Mouse (Mus musculus) cerebellum, adult 11 months (tissue): ENCODE data around the gene Slc25a20.

Experiments used
- DNase-seq: peaks from one replicate; pipeline ENCODE4 v3.0.0; 2022

Gene Slc25a20

DNA sequence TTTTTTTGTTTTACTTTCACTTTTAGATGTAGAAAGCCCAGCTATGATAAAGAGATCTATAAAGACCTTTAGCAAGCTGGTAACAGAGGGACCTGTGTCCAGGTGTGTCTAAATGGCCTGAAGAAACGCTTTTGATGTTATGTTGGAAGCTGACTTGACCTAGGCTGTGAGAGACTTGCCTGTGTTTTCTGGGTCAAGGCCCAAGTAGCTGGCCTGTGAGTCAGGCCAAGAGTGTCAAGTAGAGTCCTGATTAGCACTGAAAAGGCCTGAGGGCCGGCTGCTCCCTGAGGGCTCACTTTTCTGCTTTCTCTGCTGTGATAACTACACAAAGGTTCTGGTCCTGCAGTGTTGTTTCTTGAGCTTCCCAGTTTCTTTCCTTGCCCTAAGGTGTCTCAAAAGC is 25.8 kb downstream of the Slc25a20 start:
- no peak for DNase-seq

DNA sequence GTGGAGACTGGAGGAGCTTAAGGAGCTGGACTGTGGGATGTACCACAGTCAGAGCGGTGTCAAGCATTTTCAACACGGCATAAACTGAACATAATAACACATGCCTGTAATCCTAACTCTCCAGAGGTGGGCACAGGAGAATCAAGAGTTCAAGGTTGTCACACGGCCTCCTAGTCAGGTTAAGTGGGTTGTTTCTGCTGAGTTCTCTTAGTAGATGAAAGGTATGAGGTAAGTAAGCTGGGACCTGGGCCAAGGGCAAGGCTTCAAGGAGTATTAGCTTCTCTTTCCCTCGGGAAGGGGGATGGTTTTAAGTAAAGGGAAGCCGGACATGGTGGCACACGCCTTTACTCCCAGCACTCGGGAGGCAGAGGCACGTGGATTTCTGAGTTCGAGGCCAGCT is 26.6 kb downstream of the Slc25a20 start:
- DNase-seq, result no peak

DNA sequence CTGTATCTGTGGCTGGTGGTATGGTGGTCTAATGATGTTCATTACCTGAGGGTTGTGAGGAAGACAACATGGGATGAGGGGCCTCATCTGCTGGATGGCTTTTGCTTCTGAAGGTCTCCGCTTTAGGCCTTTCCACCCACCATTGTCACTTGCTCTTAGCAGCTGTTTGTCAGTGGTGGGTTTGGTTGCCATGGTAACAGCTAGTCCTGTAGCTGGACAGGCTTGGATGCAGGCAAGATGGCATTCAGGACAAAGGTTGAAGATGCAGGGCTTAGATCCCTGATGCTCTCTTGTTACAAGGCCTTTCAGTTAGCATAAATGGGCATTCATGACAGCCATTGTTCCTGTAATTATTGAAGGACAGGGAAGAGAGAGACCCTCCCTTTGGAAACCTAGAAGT is 27.2 kb downstream of the Slc25a20 start, which contains the start of gene Prkar2a:
Gene Prkar2a (plus strand): TSS at position 209 of the 400 bp plus-strand sequence.
- DNase-seq, result no peak

DNA sequence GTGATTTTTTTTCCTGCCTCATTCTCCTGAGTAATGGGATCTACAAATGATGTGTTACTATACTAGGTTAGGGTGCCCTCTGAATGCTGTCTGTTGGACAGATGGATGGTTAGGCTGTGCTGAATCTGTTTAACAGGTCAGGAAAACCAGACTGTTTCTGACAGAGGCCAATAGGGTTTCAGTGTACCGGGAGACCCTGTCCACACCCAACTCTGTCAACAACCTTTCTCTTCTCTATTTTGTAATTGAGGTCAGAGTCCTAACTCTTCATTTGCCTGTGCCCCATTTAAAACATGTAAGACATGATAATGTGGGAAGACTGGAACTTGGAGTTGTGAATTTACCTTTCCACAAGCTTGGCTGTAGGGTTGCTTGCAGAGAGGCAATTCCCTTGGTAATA is 28.1 kb downstream of the Slc25a20 start:
- DNase-seq, result no peak

DNA sequence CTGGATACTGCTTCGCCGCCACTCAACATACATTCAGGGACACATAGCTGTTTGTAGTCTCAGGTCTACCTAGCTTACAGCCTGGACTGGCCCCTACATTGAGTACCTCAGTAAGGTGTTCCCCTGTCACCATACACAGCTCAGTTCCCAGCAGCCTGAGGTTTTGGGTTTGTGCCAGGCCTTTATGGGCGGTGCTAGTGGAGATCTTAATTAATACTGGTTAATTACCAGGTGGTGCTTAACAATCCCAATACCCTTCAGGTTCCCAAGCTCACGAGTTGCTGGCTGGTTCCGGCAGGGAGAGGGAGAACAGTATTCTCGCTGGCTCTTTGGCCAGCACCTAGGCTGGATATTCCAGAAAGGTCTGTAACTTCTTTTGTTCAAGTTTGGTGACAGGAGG is 29.0 kb downstream of the Slc25a20 start:
- DNase-seq, result peak; percentile 23

DNA sequence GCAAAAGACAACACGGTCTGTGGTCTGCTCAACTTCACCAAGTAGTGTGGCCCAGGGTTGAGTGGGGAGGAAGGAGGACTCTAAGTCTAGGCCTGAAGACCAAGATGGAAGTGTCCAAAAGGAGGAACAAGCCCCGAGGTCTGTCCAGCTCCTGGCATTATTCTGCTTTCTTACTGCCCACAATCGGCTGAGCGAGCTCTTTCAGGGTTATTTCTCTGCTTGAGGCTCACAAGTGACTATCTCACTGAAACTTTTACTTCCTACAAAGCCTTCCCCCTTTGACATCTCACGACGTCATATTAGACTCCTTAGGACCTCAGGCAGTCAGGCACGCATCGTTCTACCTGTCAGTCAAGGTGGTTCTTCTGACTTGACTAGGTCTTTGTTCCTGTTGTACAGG is 29.5 kb downstream of the Slc25a20 start:
- DNase-seq, result no peak

DNA sequence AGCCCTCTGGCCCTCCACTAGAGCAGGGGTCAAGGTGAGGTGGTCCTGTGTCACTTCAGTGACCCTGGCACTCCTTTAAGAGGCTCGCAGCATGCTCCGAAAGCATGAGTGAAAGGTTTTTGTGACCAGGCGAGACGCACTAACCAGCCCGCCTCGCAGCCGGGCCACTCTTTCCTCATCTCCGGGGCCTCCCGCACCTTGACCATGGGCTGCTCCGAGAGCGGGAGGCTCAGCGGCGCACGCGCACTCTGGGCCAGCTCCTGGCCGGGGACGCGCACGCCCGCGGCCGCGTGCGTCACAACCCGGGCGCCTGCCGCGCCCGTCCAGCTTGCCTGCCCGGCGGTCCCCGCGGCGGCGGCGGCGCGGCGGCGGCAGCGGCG is 29.9 kb downstream of the Slc25a20 start:
- DNase-seq, result peak; percentile 91

DNA sequence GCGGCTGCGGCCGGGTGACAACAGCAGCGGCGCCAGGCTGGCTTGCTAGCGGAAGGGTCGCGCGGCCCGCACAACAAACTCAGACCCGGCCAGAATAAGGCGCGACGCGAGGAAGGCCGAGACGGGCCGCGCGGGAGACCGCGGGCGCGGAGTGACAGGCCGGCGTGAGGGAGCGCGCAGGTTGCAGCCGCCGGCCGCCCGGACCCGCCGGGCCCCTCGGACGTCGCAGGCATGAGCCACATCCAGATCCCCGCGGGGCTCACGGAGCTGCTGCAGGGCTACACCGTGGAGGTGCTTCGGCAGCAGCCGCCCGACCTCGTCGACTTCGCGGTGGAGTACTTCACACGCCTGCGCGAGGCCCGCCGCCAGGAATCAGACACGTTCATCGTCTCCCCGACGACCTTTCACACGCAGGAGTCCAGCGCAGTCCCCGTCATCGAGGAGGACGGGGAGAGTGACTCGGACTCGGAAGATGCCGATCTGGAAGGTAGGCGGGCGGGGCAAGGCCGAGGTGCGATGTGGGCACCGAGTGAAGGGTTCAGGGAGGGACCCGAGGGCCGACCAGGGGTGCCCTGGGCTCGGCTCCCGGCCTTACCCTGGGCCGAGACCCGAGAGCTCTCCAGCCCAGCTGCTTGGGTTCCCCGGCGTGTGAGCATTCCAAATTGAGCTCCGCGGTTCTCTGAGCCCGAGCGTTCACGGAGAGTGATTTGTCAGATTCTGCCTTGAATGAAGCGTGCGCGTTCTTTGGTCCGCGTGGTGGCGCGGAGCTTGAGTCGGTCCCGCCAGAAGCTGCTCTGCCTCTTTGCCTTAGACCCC is 30.5 kb downstream of the Slc25a20 start:
- DNase-seq, result peak; percentile 40

DNA sequence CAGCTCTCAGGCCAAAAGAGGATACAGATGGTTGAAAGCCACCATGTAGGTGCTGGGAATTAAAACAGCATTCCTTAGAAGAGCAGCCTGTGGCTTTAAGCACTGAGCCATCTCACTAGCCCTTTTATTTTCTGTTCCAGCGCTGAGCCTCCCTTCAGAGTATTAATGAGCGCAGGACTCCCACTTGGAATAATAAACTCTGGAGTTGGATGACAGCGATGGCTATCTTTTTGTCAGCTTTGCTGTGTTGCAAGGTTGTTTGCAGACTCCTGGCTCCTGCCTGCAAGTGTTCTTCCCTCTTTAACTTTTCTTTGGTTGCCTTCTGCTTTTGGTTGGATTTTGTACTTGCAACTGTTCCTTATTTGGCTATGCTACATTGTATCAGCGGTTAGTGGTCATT is 32.1 kb downstream of the Slc25a20 start:
- DNase-seq, result no peak

DNA sequence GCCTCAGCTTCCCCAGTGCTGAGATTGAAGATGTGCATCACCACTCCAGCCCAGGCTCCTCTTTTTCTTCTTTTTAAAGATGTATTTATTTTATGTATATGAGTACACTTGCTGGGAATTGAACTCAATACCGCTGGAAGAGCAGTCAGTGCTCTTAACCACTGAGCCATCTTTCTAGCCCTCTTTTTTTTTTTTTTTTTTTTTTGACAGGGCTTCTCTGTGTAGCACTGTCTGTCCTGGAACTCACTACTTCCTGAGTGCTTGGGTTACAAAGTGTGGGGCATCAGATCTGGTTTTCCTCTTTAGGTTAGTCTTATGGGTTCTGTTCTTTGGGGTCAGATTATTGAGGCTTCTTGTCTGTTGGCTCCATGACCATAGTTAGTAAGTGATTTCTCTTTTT is 32.6 kb downstream of the Slc25a20 start:
- no peak for DNase-seq

DNA sequence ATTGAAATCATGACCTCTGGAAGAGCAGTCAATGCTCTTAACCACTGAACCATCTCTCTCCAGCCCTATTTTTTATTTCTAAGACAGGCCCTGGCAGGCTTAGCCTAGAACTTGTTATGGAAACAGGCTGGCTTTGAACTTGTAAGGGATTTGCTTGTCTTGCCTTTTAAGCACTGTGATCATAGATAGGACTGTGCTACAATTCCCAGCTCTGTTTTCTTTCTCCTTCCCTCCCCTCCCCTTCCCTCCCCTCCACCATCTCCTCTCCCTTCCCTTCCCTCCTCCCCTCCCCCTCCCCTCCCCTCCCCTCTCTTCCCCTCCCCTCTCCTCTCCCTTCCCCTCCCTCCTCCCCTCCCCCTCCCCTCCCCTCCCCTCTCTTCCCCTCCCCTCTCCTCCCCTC is 40.6 kb downstream of the Slc25a20 start:
- no peak for DNase-seq

DNA sequence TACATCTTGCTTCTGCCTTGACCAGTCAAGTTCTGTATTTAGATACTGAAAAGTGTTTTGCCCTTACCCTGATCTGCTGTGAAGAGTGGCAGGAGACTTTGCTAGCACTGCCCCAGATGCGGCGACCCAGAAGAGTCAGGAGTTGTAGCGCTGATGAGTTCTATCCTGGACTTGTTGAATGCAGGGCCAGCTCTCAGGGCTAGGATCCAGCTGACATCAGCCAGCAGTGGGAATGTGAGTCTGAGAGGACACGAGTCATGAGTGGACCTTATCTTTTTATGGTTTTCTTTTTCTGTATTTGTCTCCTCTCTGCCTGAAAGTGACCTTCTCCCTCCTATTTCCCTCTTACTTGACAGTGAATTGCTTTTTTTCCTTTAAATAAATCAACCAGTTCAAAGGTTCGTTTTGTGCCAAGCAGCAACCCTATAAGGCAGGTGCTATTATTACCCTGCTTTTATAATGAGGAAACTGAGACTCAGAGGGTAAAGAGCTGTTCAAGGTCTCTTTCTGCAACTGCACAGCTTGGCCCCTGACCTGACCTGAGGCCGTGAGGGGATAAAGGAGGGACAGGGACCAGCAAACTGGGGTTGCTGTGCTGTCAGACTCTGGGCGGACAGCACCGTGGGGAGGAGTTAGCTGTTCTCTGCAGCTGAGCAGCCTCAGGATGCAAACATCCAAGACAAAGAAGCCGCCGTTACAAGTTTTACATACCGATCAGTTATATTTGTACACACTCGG is 41.7 kb downstream of the Slc25a20 start:
- DNase-seq, result no peak

DNA sequence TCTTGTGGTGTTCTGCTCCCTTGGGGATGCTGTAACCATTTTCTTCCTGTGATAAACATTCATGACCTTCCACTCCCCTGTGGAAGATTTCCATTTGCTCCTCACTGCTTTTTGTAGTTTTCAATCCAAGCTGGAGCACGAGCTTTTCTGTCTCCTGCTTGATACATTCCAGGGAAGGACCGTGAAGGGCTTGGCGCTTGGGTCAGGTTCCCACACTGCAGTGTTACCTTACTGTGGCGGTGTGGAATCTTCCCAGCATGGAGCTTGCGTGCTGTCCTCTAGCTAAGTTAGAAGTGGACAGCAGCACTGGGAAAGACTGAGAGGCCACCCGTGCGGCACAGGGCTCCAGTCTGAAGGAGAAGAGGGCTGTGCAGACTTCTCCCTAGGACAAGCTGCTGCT is 42.7 kb downstream of the Slc25a20 start:
- DNase-seq, result no peak

DNA sequence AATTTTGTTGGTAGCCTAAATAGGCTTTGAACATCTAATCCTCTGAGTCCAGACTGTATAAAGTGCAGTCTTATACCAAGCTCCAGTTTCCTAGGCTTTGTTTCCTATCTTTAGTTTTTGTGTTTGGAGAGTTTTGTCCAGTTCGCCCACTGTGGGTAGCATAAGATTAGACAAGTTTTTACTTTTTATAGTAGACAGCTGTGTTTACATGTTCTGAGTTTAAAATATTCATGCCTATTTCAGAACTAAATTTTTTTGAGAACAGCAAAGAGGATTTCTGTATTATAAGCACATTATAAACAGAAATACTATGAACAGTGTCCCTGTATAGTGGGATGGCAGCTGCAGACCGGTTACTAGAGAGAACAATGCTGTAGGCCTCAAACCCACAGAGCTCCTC is 45.3 kb downstream of the Slc25a20 start:
- no peak for DNase-seq

DNA sequence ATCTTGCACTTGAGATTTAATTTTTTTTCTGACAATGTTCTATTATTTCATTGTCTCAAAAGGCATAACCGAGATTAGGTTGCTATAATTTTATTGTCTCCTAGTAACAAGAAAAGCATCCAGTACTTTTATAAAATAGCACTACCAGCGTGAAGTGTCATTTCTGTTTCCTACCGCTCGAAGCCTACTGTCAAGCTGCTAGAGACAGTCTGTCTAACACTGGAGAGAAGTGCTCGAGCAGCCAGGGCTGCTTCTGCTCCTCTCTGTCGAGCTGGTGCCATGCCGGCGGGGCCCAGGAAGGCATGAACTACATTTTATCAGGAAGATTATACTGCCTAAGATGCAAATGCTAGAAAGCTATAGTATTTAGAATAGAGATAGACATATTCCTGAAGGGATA is 46.9 kb downstream of the Slc25a20 start:
- DNase-seq, result no peak

DNA sequence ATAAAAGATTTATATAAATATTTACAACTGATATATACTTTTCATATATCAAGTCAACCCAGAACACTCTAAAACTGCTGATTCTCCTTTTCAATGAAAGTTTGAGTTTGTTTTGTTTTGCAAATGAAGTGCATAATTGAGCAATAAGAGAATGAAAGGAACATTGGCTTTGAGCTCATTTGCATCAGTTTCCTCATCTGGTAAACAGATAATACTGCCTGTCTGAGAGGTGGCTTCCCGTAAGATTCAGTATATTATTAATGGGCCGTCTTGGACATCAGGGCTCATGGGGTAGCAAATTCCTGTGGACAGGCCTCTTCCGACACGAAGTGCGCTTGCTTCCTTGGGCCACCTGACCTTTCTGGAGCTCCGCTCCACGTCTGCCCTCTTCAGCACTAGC is 48.9 kb downstream of the Slc25a20 start:
- no peak for DNase-seq

DNA sequence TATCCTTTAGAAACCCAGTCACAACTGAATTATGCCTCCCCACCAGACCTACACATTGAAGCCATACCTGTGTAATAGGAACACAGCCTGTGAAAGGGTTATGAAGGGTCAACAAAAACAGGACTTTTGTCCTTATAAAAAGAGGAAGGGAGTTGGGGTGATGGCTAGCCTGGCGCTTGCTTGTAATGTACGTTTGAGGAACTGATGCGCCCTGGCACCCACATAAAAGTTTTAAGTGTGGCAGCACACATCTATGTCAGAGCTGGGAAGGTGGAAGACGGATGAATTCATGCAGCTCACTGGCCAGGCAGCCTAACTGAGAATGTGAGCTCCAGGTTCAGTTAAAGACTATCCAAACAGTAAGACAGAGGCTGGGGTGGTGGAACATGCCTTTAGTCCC is 54.3 kb downstream of the Slc25a20 start:
- DNase-seq, result no peak

DNA sequence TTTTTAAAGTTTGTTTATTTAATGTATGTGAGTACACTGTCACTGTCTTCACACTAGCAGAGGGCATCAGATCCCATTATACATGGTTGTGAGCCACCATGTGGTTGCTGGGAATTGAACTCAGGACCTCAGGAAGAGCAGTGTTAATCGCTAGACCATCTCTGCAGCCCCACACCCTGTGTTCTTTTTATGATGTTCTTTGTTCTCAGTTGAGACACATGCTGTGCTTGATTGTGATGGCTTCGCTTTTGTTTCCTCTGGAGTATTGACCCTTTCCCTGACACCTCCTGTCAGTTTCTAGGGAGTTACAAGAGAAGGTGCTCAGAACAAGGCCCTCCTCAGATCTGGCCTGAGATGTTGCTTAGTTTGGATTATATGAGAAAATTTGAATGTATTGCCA is 61.9 kb downstream of the Slc25a20 start:
- no peak for DNase-seq

DNA sequence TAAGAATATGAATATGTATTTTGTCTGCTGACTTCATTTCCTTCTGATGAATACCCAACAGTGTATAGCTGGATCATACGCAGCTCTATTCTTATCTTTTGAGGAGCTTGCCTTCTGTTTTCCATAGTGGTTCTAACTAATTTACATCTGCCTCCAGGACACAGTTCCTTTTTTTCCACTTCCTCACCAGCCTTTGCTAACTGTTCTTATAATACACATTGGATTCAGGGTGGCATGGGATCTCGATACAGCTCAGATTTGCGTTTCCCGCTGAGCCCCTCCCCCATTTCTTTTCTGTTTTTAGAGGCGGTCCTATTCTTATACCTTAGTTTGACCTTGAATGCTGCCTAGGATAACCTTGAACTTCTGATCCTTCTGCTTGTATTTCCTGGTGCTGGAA is 64.2 kb downstream of the Slc25a20 start:
- DNase-seq, result no peak

DNA sequence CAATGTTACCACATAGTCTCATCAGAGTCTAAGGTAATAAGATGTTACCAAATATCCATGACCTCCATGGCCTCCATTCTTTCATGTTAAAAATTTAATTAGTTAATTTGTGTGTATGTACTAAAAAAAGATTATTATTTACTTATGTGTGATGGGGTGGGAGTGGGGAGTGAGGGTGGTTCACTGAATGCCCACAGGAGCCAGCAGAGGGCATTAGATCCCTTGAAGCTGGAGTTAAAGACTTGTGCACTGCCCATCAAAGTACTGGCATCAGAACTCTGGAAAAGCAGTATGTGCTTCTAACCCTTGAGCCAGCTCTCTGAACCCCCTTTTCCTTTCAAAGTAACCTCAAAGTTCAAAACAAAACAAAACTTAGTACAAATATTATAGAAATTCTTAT is 67.2 kb downstream of the Slc25a20 start:
- DNase-seq, result no peak

DNA sequence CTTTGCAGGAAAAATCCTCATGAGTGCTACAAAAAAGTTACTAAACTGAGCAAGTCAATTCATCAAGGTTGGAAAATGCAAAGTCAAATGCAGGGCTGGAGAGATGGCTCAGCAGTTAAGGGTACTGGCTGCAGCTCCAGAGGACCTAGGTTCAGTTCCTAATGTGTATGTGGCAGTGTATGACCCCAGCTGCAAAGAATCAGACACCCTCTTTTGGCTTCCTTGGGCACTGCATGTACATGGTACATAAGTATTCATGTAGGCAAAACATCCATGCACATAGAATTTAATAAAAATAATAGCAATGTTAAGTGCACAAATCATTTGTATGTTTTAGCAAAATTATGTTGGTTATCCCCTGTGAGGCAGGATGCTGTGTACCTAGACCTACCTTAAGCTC is 70.6 kb downstream of the Slc25a20 start:
- DNase-seq, result no peak
